Mouse (Mus musculus) NIH3T3 (cell line): ENCODE results near the gene Mob2.

Experiments used
- DNase-seq: peaks from one replicate; pipeline ENCODE4 v3.0.0-alpha.2; 2012; ENCODE audit warnings: low read depth

Mob2 gene

DNA sequence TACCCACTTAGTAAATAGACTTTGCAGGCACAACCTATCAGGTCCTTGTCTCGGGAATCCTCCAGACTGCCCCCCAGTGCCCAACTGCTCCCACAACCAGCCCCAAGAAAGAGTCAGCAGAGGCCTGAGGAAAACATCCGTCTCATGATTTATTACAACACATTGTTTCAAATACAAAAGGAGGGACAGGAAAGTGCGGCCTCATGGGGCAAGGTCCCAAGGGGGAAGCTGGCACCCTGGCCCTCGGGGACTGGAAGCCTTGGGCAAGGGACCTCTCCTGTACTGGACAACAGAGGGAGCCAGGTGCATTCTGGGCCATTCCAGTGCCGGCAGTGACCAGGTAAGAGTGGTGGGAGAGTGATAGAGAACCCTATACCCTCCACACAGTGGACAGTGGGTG, 18.5 kb upstream of the Mob2 start:
- no peak for DNase-seq

DNA sequence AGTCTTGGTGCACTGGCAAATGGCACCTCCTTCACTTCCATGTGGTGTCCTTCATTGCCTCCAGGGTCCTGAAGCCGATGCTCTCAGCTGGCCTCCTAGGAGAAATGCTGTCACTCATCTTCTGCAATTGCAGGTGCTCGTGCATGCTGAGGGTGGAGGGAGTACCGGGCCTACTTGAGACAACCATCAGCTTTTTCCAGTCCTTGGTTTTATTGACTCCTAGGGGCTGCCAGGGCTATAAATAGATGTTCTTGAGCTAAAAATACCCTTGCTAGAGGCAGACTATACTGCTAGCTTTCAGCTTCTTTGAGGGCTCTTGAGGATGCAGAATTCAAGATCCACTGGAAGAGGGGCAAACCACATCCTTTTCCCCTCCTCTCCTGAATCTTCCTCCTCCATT, 16.3 kb upstream of the Mob2 start:
- DNase-seq, result no peak

DNA sequence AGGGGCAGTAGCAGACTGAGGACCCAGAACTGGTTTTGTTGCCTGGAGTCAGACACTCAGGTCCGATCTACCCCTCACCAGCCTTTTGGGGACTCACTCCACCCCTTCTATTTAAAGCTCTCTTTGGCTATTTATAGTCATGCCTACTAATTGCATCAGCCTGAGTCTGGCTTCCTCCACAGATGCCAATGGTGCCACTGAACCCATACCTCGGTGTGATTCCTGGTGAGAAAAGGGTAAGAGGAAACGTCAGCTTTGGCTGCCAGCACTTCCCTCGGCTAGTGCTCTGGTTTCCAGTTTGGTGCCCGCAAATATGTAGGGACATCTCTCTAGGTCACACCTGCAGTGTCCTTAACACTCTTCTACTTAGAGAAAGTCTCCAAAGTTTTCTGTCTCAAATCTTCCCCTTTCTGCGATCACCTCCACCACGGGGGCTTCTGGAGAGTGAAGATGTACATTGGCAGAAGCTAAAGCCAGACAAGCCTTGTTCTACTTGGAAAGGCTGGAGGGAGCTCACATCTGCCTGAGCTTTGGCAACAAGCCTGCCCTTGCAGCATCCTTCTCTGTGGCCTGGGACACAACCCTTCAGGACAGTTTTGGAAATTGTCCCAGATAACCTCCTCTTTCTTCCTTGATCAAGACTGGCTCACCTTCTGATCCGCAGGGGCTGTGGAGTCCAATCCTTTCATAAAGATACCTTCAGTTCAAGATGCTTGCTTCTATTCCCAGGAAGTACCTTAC, 13.5 kb upstream of the Mob2 start:
- no peak for DNase-seq

DNA sequence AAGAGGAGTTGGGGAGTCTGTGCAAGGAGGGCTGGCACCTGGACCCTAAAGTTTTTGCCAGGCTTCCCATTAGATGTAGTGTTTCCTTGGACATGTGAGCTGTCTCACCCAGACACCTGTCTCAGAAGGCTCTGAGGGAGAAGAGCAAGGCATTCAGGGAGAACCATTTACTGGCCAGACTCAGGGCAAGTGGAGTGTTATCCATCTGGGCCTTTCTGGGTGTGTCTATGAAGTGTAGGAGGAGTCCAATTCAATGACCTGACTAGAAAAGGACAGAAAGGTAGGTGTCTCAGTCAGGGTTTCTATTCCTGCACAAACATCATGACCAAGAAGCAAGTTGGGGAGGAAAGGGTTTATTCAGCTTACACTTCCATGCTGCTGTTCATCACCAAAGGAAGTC, 10.9 kb upstream of the Mob2 start:
- no peak for DNase-seq

DNA sequence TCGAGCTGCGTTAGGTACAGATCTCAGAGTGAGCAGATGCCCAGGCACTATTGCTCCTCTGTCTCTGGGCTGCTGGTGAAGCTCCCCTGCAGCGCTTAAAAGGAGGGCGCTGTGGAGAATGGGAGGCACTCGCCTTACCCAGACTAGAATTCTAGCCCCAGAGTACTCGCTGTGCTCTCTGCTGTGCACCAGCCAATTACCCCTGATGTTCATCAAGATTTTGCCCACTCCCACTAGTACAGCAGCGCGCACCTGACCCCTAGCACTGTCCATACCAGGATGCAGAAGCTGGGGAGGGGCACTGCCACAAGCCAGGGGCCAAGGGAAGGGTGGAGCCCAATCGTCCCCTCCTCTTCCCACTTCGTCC, 10.3 kb upstream of the Mob2 start:
- no peak for DNase-seq

DNA sequence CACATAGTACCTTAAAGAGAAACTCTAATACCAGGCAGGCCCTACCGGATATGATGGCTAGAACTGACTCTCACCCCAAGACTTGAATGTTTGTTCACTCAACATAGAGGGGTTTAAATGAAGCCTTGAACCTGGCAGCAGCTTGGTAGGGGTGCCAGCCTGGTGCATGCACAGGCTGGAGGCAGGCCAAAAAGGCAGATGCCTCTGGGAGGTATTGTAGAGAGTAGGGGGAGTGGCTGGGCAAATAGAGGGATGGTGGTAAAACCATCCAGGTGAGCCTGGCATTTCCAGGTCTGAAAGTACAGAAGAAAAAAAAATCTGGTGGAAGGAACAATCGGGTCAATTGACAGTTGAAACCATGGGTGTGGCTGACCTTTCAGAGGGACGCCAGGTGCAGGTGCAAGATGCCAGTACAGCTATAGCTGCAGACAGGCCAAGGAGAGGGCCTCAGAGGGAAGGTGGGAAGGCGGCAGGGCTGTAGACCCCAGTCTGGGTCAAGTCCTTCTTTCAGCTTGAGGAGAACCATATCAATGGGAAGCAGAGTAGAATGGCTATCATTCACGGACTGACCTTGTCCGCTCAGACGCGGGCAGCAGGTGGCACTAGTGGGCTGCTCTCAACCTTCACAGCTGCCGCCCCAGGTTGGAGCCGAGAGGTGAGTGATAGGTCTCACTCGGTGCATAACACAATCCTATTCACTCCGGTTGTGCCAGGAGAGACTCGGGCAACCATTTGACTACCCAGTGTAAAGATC, 9.8 kb upstream of the Mob2 start:
- peak; percentile 76 for DNase-seq

DNA sequence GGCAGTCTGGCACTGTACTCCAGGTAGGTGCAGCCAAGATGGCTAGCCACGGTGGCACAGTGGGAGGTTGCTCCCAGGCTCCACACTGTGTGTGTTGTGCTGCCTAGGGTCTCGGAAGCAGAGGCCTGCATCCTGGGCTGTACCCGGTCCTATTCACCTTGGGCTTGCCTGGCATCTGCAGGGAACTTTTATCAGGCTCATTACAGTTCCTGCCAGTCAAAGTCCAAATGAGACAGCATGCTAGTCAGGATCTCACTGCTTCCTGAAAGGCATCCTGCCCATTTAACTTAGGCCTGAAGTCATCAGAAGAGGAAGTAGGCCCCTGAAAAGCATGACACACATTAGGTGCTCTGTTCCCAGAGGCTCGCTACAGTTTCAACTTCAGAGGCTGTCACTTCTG, 7.6 kb upstream of the Mob2 start:
- no peak for DNase-seq

DNA sequence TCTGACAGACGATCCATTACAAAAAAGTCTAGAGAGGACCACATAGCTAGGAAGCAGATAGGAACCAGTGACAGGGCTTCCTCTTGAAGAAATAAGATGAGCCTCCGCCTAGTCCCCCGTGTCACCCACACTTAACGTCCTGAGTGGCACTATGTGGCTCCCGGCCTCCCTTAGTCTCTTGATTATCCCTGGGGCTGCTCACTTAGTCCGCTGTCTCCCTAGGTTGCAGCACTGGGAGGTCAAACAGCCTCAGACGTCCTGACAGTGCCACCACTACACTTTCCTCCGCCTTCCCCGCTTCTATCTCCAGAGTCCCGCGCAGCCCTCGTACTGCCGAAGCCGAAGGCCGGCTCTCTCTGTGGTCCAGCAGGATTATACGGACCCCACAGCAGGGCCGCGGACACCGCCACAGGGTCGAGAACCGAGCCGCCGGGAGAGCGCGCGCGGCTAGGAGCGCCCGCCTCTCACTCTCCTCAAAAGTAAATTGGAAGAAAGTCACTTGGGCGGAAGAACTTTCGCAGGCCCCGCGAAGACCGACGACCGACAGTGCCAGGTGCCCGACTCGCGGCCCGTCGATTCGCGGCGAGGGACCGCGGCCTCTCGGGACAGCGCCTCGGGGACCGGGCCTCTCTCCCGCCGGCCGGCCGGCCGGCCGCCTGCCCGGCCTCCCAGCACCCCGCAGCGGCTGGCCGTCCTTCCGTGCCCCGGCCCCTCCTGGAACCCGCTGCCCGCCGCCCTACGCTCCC, 507 bp downstream of the Mob2 start:
- DNase-seq, result peak; percentile 17

DNA sequence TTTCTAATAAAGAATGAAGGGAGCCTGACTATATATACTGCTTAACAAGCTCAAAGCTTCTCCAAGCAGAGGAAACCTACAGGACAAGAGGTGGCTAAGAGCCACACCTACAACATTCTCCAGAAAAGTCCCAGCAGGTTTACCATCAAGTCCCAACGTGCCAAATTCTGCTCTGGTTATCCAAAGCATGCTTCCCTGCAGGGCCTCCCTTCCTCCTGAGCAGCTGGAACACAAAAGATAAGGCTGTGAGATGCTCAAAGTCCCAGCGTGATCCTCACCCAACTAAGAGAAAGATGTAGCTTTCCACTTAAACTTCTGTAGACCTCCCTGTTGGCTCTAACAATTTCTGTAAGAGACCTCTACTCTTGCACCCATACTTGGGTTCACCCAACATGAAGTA, 1.8 kb downstream of the Mob2 start:
- DNase-seq, result no peak

DNA sequence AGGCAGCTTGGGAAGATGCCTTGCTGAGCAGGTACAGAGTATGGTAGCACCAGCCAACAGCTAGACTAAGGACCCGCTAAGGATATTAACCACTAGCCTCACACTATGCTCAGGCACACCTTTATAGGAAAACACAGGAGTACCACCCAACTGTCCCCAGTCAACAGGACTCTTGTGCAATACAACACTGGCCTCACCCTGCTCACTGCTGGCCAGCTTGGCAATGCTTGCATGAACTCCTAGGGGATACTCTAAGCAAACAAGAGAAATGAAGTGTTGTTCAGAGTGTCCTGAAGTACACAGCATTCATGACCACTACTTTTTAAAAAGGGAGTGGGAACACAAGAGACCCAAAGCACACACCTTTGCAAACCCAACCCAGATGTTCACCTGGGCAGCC, 3.7 kb downstream of the Mob2 start:
- DNase-seq, result no peak

DNA sequence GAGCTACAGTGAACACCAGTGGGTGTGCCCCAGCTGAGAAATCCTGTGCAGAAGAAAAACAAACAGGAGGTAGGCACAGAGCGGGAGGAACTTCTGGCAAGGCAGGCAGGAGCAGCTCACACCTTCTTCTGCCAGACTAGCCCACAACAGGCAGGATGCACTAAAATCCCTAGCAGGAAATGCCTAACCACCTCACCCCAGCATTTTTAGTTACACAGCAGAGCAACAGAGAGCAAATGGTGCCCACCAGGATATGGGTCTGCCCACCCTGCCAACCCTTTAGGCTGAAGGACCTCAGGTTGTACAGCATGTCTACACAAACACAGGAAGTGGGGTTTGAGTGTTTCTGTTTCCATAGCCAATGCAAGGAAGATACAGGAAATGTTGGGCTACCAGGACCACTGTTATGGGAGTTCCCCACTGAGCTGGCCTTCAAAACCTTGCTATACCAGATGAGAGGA, 4.2 kb downstream of the Mob2 start:
- no peak for DNase-seq

DNA sequence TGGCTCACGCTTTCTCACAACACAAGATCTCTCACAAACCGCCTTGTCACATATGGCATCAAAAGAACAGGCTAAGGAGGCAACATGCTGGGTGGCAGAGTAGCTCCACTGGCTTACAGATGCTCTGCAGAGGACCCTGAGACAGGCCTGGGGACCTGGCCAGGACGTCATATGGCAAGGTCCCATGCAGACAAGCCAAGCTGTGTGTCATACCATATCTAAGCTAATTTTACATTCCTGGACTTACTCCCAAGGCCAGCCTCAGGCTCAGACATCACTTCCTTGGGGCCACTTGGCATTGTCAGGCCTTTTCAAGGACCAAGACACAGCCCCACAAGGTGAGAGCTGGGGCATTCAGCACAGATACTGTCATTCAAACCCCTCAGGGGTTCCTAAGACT, 5.4 kb downstream of the Mob2 start:
- no peak for DNase-seq

DNA sequence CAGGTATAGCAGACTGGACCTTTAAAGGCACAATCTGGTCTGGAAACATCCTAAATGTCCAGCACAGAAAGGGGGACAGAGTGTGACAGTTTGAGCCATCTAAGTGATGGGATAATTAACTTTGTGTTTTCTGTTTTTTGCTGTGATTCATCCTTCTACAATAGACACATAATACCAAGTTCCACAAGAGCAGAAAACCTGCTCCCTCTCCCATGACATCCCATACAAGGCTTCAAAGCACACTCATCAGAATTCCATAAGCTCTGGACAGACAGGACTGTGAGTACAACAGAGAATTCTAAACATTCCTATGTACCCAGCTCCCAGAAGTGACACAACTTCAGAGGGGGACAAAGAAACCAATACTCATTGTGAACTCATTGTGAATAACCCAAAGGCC, 10.3 kb downstream of the Mob2 start:
- no peak for DNase-seq

DNA sequence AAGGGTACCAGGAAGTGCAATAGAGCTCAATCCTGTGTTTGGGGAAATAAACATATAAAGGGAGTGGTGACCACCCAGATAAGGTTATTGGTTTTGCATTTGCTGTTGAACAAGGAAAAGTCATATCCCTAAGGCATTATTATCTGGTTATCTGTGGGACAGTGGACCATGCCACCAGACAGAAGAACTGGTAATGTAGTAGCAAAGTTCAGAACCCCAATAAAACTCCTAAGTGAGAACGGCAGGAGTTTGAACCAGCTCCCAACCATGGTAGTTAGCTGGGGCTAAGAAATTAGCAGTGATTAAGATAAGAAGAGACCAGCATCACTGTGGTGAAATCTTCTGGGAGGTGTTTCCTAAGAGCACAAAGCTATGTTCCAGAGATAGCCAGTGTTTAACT, 14.9 kb downstream of the Mob2 start:
- DNase-seq, result no peak

DNA sequence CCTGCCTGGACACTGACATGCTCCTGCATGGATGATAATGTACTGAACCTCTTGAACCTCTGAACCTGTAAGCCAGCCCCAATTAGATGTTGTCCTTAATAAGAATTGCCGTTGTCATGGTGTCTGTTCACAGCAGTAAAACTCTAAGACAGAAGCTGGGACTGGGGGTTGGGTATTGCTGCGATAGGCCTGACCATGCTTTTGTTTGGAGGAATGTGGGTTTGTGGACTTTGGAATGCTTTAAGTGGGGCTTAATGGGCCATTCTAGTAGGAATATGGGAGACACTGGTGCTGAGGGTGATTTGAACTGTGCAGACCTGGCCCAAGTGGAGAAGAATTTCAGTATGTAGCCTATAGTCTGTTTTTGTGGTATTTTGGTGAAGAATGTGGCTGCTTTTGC, 15.5 kb downstream of the Mob2 start:
- no peak for DNase-seq

DNA sequence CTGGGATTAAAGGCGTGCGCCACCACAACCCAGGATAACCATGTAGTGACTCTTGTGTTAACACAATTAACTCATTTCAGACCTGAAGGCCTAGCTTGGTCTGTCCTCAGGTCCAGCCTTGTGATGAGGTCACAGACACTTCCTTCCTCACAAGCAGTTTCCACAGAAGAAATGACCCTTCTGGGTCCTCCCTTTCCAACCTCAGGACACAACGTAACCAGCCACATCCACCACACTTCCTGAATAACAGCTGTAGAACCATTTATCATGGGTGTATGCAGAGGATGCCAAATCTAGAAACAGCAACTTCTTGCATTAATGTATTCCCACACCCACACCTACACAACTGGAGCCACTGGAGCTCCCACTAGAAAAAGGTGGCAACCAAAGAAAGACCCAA, 20.1 kb downstream of the Mob2 start:
- DNase-seq, result no peak

DNA sequence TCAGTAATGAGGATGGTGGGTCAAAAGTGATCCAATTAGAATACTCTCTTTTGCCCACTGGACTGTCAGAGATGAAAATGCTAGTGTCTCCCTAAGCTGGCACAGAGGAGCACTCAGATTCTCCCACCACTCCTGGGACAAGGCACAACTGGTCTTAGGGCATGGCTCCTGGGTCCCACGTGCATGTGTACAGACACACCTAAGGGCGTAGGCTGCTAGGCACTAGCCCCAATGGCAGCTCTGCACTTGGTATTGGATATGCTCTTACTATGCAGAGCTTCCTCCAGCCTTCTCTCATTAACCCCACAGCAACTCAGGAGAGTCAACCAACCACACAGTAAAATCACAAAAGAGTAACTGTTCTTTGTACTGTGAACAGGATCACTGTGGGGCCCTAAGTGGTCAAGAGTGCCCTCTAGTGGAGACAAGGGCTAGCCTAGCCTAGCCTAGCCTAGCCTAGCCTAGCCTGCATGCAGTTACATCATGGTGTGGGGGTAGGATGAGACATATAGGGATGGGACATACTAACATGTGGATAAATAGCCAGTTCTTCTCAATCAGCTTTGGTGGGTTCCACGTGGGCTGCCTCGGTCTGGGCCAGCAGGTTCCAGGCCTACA, 23.2 kb downstream of the Mob2 start:
- peak; percentile 54 for DNase-seq

DNA sequence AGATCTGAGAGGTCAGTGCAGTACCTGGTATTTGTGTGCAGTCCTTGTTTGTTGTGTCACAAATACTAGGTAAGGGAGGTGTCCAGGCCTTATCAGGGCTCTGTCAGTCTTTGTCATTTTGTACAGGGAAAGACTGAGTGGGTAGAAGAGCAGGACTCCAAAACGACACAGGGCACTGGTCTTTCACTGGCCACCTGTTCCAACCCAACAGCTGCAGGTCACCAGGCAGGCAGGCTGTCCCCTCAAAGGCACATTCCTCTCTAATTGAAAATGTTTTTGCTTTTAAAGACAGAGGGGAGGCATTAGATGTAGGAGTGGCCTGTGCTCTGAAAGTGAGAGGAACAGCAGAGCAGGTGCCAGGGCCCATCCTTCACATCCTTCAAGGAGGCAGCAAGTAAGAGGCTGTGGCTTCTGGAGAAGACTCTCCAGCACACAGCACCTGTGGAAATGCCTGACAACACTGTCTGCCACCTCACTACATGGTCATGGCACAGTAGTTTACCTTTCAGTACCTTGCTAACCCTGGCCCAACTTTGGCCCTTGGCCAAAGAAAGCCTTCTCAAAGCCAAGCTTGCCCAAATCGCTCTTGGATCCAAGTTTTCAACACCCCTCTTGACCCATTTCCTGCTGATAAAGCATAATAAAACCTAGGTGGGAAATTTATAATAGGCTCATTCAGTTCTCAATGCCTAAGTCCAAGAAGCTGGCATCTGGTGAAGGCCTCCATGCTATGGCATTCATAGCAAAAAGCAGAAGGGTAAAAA, 25.6 kb downstream of the Mob2 start:
- no peak for DNase-seq

DNA sequence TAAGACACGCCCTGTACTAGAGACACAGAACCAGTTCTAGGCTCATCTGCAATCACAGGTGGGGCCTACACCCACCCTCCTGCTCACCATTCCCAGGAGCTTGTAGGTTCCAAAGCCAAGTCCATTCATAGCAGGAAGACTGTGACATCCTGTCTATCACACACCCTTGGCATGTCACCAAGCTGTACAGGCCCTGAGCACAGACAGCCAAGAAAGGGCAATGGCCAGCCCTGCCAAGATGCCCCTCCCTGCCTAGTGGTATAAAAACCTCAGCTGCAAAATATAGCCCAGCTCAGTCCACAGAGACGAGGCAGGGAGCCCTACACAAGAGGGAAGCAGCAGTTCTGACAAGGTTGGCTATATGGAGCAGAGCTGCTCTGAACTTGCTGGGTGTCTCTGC, 26.7 kb downstream of the Mob2 start:
- peak; percentile 3 for DNase-seq

DNA sequence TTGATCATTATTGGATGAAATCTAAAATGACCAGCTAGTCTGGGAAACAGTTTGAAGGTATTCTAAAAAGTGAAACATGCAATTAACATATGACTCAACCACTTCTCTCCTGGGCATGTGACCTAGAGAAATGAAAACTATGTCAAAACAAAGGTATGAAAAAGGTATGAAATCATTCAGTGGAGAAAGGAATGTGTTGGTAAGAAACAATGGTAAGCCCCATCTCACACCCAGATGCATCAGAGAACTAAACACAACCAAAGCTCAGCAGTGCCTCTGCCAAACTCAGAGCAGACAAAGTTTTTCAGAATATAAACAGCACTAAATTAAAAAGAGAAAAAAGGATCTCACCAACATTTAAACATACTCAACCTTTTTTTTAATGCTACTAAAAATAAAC, 30.8 kb downstream of the Mob2 start:
- DNase-seq, result no peak

DNA sequence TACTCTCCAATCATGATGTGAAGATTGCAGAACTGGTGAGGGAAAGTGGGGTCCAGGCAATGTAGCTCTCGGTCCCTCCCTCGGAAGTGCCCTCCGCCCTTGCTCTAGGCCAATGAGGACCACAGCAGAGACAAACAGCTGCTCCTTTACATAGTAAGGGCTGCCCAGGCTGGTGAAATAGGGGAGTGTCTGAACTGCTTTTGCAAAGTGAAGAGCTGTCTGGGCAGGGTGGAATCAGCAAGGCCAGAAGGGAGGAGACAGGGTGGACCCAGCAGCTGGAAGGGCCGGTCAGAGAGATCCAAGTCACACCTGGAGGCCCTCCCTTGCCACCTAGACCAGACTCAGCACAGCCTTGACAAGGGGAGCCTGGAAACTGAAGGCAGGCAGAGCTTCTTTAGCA, 34.9 kb downstream of the Mob2 start:
- no peak for DNase-seq

DNA sequence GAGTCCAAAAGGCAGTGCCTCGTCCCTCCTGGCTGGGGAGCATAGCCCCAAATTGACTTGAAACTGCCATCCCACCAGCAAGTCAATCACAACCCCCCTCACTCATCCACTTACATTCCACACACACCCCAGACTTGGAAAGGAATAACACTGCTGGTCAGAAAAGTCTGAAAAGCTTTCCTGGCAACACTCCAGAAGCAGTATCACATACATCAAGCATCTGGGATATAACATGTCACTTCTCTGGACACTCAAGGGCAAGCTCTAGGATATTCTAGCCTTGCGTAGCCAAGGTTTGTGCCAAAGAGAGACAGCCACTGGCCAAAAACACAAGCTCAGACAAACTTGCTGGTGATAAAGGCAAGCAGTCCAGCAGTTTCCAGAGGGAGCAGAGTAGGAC, 35.7 kb downstream of the Mob2 start:
- DNase-seq, result peak; percentile 30
